Mouse (Mus musculus) ovary, adult 18-20 months (tissue): ENCODE results near the gene Cdkn1a.
"Not testable (repeated sequence)": the region's sequence is repeated elsewhere in the genome, so short reads cannot be mapped to it uniquely, and the experiment has no call there.

ENCODE experiments used
- DNase-seq: peaks from one replicate; pipeline ENCODE4 v3.0.0; 2022; ENCODE audit warnings: low spot score, mixed read lengths

Gene Cdkn1a

GRCm38 (mm10) chr17:29058487-29058886 lies 32.3 kb upstream of the Cdkn1a start:
- DNase-seq = no peak

GRCm38 (mm10) chr17:29059581-29059980 lies 31.2 kb upstream of the Cdkn1a start:
- DNase-seq = no peak

- no peak for DNase-seq
Observed at GRCm38 (mm10) chr17:29060946-29061345, 29.8 kb upstream of the Cdkn1a start.

- DNase-seq = no peak
Observed at GRCm38 (mm10) chr17:29062119-29063035, 28.4 kb upstream of the Cdkn1a start.

GRCm38 (mm10) chr17:29063121-29063987 lies 27.4 kb upstream of the Cdkn1a start:
- DNase-seq = no peak

- no peak for DNase-seq
Observed at GRCm38 (mm10) chr17:29063988-29064285, 26.8 kb upstream of the Cdkn1a start.

GRCm38 (mm10) chr17:29065245-29065940 lies 25.4 kb upstream of the Cdkn1a start:
- no peak for DNase-seq

- DNase-seq = no peak
Observed at GRCm38 (mm10) chr17:29065971-29066370, 24.8 kb upstream of the Cdkn1a start.

- DNase-seq = not testable (repeated sequence)
Observed at GRCm38 (mm10) chr17:29067416-29067815, 23.4 kb upstream of the Cdkn1a start.

GRCm38 (mm10) chr17:29067847-29068246 lies 22.9 kb upstream of the Cdkn1a start:
- no peak for DNase-seq

- DNase-seq = no peak
Observed at GRCm38 (mm10) chr17:29069063-29069462, 21.7 kb upstream of the Cdkn1a start.

- no peak for DNase-seq
Observed at GRCm38 (mm10) chr17:29071820-29072219, 19.0 kb upstream of the Cdkn1a start.

GRCm38 (mm10) chr17:29072701-29073307 lies 18.0 kb upstream of the Cdkn1a start:
- DNase-seq = no peak

GRCm38 (mm10) chr17:29073313-29073712 lies 17.5 kb upstream of the Cdkn1a start:
- no peak for DNase-seq

GRCm38 (mm10) chr17:29074085-29074484 lies 16.7 kb upstream of the Cdkn1a start:
- DNase-seq = no peak

- DNase-seq = no peak
Observed at GRCm38 (mm10) chr17:29076235-29076634, 14.5 kb upstream of the Cdkn1a start.

GRCm38 (mm10) chr17:29077786-29078509 lies 12.8 kb upstream of the Cdkn1a start:
- DNase-seq = peak; percentile 49

GRCm38 (mm10) chr17:29078519-29079383 lies 12.0 kb upstream of the Cdkn1a start:
- DNase-seq = peak; percentile 80

- DNase-seq = no peak
Observed at GRCm38 (mm10) chr17:29080758-29081617, 9.8 kb upstream of the Cdkn1a start.
